ENCODE assay signal across 28 mouse cellular contexts in genomic region chr7:47113383-47113782, GRCm38 (mm10). TPM values are rescaled to one million over a fixed set of nuclear protein-coding genes. Genes with fewer than 3 reads are reported as not detected.
A peak's percentile ranks its signal among the peaks of the same experiment; 100 is the strongest.
DNase-seq lines count a peak whose midpoint lies in the region; TF ChIP-seq lines count a peak whose summit lies in the region.
"Had no signal": no experiment of that assay in that cellular context is flagged by ENCODE, and none has a peak within 500 bp of the region (broad histone marks: within the 10 kb centered on the region; RNA-seq: fewer than 3 reads in every experiment).

No protein-coding gene starts in this region.

- H3K79me3 ChIP-seq in C2C12 (ENCODE audit: low read depth): no peaks in the 10 kb centered on the region

- intact Hi-C loops in left cerebral cortex, postnatal 36 days (cut with DNase I): no loop called here
- intact Hi-C loops in left cerebral cortex, postnatal 10 days (cut with DNase I): no loop called here

- no peak for TF ChIP-seq CTCF in C2C12 (IDR thresholded peaks at IDR 0.05; ENCODE audit: control insufficient read depth, insufficient read depth, insufficient read length)

- no peaks in the 10 kb centered on the region for H3K36me3 ChIP-seq in C2C12 (ENCODE audit: control insufficient read depth, insufficient read depth)
- H3K36me3 ChIP-seq: embryonic facial prominence, embryonic 15.5 days; kidney, embryonic 15.5 days; stomach, embryonic 15.5 days had no signal

- H3K79me2 ChIP-seq in C2C12 (ENCODE audit: control insufficient read depth, insufficient read depth): no peaks in the 10 kb centered on the region

- H3K27me3 ChIP-seq in C2C12 (ENCODE audit: control insufficient read depth, insufficient read depth, insufficient read length): no peaks in the 10 kb centered on the region
- H3K27me3 ChIP-seq: embryonic facial prominence, embryonic 15.5 days; hindbrain, embryonic 12.5 days; kidney, embryonic 15.5 days; neural tube, embryonic 13.5 days; stomach, embryonic 15.5 days had no signal

- DNase-seq in frontal cortex, postnatal 36 days (ENCODE audit: low spot score in 2 of 2): peak; percentile 51 to 70
- no peak for DNase-seq in frontal cortex, postnatal 25 days (ENCODE audit: low spot score in 2 of 2)
- DNase-seq in left cerebral cortex, postnatal 36 days (ENCODE audit: low spot score in 2 of 2): peak; percentile 54 to 69
- DNase-seq in left cerebral cortex, postnatal 10 days (ENCODE audit: extremely low spot score in 1 of 2, low spot score in 2 of 2): no peak
- DNase-seq in natural killer cell, adult 2 months (ENCODE audit: low spot score in 2 of 2): peak; percentile 35 to 55
- DNase-seq in heart, adult 9 months (ENCODE audit: low spot score in 2 of 2): no peak
- DNase-seq in ovary, postnatal 36 days (ENCODE audit: low spot score): no peak
- DNase-seq: adrenal gland, postnatal 14 days; B cell, adult 2 months; cerebellum, adult 9-10 months; gastrocnemius, postnatal 36 days; heart, adult 2 months; kidney, adult 11 months; kidney, postnatal 36 days; lung, postnatal 4 days; midbrain, embryonic 14.5 days; thymus, adult 18-20 months; thymus, postnatal 36 days had no signal

- H3ac ChIP-seq in C2C12 (ENCODE audit: control insufficient read depth, insufficient read length, low read depth): no peak overlapping the region

- no peak overlapping the region for H3K4me3 ChIP-seq in C2C12 (ENCODE audit: insufficient read depth, poor library complexity, severe bottlenecking)
- H3K4me3 ChIP-seq: embryonic facial prominence, embryonic 15.5 days; heart, adult 2 months; hindbrain, embryonic 12.5 days; kidney, embryonic 15.5 days; neural tube, embryonic 13.5 days; stomach, embryonic 15.5 days had no signal

TF ChIP-seq in C2C12, 6 proteins besides CTCF, POLR2A, EP300 and RAD21:
- TF ChIP-seq FOSL1 (IDR thresholded peaks at IDR 0.05; ENCODE audit: insufficient read depth, low read length, poor library complexity, severe bottlenecking): no peak
- TF ChIP-seq MAX (IDR thresholded peaks at IDR 0.05): peak; percentile 42
- no peak for TF ChIP-seq MYOG (IDR thresholded peaks at IDR 0.05; ENCODE audit: control insufficient read depth, extremely low read depth, insufficient read length)

RNA-seq across cellular contexts. Expression of gene Ptpn5, which starts 20.1 kb away (rescaled TPM):
- 100 to 1,000 TPM; 149 to 184 TPM for total RNA-seq in left cerebral cortex, postnatal 36 days (2021)
- 100 to 1,000 TPM; 118 TPM for total RNA-seq in left cerebral cortex, postnatal 10 days (2021)
- polyA plus RNA-seq in C2C12 (2012; fragmentation: generic; extraction: Trizol): 0.16 TPM
- total RNA-seq: gastrocnemius, postnatal 36 days; heart, adult 2 months; heart, postnatal 25 days; liver, adult 2 months; megakaryocyte-erythroid progenitor cell, adult 5-6 weeks had no signal
- polyA plus RNA-seq: heart, adult 2 months; liver, embryonic 16.5 days had no signal

Comparison
In these comparisons a context has a peak if more than half of its experiments do, and no peak if none do; other contexts are left out.
1. DNase-seq: peak in frontal cortex, postnatal 36 days (2 of 2), left cerebral cortex, postnatal 36 days (2 of 2) and natural killer cell, adult 2 months (2 of 2); none in frontal cortex, postnatal 25 days (0 of 2), left cerebral cortex, postnatal 10 days (0 of 2), heart, adult 9 months (0 of 2) and ovary, postnatal 36 days (single experiment).